Mouse (Mus musculus): ENCODE data around the gene Tfdp2.
"Not testable (repeated sequence)": the region's sequence is repeated elsewhere in the genome, so short reads cannot be mapped to it uniquely, and the experiment has no call there.

Tfdp2 gene

DNA sequence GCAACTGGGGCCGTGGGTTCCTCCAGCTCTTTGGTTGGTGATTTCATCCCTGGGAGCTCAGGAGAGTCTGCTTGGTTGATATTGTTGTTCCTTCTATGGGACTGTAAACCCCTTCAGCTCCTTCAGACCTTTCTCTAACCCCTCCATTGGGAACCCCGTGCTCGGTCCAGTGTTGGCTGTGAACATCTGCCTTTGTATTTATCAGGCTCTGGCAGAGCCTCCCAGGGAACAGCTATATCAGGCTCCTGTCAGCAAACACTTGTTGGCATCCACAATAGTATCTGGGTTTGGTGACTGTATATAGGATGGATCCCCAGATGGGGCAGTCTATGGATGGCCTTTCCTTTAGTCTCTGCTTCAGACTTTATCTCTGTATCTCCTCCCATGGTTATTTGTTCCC lies 116.0 kb downstream of the Tfdp2 start:
- no peak for DNase-seq

DNA sequence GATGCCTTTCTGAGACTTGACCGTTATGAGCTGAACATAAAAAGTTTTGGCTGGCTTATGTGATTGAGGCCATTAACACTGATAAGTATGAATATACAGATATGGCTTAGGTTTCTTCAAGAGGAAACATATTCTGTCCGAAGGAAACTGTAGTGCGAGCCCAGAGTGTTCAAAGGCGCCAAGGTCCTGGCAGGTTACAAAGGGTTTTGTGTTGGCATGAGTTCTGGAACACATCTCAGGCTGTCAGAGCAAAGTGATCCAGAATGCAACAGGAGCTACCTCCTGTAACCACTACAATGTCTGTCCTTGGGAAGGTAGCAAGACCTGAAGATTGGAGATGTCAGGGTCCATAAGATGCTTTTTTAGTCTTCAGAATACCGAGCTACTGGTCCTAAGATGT lies 123.3 kb downstream of the Tfdp2 start:
- no peak for DNase-seq

DNA sequence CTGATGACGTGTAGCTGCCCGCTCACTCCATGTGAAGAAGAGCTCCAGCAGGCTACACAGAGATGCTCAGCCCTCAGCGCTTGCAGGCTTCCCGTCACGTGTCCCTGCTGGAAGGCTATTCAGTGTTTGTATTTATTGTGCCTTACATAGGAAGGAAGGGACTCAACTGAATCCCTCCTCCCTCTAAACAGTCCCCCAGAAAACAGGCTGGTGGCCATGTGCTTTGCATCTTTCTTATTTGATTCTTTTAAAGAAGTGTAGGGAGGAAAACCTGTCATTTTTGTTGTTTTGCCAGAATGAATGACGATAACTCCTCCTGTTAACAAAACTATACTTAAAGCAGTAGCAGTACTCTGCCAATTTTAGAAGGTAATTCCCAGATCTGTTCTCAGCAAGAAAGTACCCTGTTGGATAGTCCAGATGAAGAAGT lies 124.5 kb downstream of the Tfdp2 start:
- no peak for DNase-seq

DNA sequence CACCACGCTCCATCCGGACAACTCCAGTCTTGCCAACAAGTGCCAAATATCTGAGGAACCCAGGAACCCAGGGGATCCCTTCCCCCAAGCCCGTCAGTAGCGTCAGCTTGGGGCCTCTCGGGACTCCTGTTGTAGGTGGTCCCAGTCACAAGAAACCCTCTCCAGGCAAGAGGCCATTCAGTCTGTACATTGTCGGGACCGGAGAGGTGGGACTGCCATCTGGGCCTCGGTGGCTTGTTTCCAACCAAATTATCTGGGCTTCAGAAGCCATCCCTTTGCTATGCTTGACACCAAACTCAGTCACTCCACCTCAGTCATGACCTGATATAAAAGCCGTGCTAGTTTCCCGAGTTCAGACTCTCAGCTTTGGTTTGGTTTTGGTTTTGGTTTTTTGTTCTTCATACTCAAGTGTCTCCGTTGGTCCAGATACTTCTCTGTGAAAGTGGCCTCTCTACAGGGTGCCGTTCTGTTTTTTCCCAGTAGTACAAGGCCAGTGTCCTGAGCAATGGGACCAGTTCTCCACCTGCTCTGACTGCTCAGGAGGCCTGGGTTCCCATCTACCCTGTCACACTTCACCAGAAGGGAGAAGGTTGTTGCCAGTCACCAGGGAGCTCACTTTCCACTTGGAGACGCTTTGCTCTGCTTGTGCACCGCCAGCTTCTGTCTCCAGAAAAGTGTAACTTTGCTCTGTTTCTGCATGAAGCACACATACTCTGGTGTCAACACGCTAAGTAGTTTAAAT lies 126.5 kb downstream of the Tfdp2 start:
- DNase-seq: no peak

DNA sequence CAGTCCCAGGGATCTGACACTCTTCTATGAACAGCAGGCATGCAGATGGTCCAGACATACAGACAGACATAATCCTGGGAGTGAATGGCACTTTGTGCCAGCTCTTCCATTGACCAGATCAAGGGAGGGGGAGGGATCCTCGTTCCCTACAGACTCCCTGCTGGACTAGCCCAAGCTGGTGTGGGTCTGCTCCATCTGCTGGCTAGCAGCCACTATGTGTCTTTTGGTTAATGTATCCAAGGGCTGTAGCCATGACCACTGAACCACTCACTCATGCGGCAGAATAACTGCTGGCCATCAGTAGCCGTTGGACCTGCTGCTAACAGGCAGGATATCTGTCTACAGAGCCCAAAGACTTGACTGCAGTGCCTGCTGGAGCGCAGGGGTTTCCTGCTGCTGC lies 128.4 kb downstream of the Tfdp2 start:
- DNase-seq: peak; percentile 59 to 74

DNA sequence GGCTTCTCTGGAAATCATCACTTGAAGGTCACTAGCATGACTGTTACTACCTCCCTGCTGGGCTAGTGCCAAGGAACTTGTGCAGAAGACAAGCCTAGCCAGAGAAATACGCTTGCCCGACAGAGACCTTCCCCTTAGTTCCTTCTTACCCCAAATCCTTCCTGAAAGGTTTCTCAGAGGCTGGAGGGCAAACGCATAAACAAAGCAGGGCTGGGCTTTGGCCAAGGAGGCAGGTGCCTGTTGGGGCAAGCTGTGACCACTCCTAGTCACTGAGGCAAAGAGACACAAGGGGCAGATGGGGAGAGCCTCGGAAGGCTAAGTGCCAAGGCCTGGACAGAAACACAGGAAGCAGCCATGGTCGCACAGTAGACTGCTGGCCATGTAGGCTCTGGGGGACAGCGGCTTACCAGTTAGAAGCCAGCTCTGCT lies 130.4 kb downstream of the Tfdp2 start:
- peak; percentile 37 to 60 for DNase-seq

DNA sequence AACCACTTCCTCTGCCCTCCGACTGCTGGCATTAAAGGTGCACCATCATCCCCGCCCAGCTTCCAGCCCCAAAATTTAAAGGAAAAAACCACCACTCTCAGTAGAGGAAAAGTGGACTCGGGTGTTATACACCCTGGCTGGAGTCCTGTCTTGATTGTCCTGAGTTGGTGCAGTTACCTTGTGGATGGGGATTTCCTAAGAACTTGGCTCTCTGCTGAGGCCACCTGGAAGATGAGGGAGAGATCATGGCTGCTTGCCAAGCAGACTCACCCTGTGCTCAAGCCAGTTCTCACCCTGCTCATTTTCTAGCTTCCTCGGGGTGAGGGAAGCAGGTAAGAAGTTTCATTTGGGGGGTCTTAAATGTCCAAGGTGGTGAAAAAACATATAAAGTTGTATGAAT lies 132.2 kb downstream of the Tfdp2 start:
- no peak for DNase-seq

DNA sequence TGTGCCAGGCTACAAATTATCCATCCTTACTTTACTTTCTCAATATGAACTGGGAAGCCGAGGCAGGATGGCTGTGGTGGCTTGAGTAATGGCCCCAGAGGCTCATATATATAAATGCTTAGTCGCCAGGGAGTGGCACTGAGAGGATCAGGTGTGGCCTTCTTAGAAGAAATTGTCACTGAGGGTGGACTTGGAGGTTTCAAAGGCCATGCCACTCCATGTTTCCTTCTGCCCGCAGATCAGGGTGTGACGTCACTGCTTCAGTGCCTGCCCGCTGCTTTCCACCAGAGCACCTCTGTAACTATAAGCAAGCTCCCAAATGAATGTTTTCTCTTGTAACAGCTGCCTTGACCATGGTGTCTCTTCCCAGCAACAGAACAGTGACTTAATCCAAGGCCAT lies 135.1 kb downstream of the Tfdp2 start:
- no peak for DNase-seq

DNA sequence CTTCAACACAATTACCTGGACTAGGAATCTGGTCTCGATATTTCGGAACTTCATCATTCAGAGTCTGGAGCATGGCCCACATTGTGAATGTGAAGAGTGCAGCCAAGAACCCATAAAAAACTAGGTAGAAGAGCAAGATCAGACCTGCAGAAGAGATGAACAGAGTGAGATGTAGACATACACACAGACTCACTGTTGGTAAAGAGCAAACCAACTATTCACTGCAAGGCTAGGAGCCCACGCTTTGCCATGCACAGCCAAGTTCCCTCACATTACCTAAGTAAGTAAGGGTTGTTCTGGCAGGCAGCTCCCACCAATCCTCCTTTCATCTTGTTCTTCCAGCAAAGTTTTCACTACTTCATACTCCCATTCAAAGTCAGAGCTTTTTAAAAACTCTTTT lies 149.7 kb downstream of the Tfdp2 start:
- DNase-seq: no peak

DNA sequence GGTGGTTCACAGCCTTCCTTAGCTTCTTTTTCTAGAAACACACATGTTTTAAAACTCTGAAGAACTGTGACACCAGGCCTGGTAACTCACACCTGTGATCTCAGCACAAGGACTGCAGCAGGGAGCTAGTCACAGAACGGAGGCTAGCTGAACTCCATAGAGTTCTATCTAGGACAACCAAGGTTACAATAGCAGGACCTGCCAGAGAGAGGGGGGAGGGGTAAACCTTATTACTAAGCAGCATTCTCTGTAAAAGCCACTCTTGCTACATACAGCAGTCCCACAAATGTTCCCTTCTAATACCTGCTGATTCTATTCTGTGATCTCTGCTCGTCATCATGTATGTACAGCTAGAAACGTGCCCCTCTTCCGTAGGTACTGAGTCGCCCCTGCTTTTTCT lies 152.8 kb downstream of the Tfdp2 start:
- no peak for DNase-seq

DNA sequence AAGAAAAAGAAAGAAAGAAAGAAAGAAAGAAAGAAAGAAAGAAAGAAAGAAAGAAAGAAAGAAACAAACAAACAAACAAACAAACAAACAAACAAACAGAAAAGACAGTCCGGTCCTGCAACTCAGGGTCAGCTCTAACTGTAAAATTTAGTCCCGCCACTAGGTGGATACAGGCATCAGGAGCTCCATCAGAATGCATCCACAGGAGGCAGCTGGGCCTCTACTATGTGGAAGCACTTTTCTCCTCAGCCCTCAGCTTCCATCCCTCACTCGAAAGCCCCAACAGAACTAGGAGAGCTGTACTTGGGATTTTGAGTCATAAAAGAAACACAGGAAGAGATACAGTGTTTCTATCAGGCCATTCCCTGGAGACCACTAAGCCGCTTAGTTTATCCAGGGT lies 153.9 kb downstream of the Tfdp2 start:
- peak; percentile 76 to 77 for DNase-seq

DNA sequence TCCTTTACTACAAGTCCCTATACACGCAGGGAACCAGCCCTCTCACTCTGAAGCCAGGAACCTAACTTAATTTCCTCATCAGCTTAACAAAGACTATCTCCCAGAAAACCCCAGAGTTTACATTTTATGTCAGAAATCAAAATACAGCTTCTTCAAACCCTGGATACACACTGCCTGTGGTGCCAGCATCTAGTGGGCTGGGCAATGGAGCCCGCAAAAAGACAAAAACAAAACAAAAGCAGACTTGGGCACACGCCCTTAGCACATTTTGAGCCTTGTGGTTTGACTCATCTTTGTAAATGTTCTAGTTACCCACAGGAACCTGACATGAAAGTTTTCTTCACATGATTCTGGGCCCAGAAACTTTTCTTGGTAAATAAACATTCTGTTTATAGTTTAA lies 154.4 kb downstream of the Tfdp2 start:
- no peak for DNase-seq

DNA sequence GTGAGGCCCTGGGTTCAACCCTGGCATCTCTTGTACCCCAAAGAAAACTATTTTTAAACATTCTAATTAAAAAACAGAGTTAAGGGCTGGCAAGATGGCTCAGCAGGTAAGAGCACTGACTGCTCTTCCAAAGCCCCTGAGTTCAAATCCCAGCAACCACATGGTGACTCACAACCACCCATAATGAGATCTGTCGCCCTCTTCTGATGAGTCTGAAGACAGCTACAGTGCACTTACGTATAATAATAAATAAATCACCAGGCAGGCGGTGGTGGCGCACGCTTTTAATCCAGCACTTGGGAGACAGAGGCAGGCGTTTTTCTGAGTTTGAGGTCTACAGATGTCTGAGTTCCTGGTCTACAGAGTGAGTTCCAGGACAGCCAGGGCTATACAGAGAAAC lies 155.7 kb downstream of the Tfdp2 start:
- not testable (repeated sequence) for DNase-seq

DNA sequence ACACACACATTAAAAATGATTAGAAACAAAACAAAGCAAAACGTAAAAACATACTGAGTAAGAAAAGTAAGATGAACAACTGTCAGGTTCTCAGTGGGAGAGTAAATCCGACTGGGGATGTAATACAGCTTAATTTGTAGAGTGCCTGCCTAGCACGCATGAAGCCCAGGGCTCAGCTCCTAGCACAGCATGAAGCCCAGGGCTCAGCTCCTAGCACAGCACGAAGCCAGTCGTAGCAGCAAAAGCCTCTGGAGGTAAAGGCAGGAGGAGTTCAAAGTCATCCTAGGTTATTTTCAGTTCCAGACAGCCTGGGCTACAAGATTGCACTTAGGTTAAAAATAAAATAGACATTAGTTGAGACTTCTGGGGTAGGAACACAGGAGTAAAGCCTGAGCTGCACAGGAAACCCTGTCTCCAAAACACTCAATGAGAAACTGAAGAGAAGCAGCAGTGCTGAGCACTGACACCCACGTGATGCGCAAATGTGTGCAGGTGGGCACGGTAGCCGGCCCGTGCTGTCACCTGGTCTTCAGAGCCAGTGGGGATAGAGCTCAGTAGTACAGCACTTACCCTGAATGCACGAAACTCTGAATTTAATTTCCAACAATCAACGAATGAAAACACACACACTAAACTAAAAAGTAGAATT lies 157.2 kb downstream of the Tfdp2 start:
- DNase-seq: no peak

DNA sequence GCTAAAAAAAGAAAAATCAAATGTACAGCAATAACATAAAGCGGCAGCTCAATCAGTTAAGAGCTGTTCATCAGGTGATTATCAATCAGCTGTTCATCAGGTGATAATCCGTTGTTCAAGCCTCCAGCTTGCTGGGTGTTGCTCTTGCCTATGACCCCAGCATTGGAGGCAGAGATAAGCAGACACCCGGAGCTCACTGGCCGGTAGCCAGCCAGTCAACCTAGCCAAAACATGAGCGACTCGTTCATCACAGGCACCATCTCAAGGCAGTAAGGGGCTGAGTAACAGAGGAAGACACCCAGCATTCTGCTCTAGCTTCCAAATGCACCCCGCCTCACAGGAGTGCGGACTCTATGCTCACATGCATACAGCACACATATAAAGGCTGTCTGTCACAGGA lies 157.7 kb downstream of the Tfdp2 start:
- DNase-seq: peak in 1 of 2 experiments; percentile 42

DNA sequence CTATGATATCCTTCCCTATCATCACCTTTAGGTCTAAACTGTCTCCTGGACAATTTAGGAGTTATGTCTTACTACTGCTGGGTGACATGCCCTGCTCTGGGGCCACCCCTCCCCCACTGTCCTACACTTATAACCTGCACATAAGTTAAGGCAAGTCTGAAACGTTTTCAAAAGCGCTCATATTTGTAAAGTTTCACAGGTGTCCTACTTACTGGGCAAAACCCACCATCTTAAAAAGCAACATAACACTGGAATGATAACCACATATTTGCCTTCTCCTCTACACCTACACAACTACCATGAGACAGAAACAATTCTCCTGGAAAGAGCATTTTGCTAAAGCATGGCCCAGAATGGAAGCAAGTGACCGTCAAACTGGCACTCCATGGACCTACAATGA lies 164.0 kb downstream of the Tfdp2 start:
- no peak for DNase-seq

DNA sequence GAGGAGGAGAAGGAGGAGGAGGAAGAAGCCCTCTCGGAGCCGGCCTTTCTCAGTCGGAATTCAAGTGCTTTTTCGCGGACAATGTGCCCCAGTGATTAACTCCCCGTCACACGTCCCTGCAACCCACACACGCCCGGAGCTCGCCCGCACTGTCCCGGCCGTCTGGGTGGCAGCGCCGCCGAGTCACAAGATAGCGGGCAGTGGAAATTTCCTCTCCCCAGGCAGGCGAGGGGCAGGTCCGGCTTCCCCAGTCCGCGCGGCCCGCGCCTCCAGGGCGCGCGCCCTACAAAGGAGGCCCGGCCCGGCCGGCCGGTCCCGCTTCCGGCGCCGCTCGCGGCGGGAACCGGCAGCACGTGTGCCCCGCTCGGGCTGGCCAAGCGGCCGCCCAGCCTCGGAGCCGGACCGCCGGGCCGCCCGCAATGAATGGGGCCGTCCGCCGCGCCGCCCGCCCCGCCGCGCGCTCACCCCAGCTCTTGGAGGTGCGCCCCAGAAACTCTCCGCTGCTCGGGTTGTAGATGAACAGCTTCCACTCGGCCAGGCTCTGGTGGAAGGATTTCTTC lies 167.6 kb downstream of the Tfdp2 start:
- peak; percentile 78 to 83 for DNase-seq

DNA sequence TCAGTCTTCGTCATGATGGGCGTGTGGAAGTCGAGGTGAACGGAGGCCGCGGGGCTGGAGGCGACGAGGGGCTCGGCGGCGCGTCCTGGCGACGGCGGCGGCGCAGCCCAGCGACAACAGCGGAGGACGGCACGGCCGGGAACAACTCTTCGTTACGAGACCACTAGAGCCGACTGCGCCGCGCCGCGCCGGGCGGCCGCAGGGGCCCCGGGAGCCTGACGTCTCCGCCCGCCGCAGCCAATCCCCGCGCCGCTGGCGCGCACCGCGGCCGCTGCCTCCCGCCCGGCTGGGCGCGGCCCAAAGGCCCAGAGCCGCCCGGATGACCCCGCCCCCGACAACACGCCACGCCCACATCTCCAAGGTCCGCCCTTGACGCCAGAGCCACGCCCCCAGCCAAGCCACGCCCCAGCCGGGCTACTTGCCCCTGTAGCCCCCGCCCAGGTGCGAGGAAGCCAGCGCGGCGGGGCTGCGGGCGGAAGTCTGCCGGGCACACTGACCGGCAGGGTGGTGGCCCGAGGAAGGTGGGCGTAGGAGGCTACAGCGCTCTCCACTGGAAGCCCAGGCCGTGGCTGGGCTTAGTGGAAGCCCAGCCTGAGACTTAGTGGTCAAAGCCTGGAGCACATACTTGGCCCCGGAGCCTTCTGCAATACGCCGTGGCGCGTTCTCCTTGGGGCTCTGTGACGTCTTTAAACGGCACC lies 168.2 kb downstream of the Tfdp2 start, which contains the start of gene Atp1b3:
Gene Atp1b3, minus strand, starts transcription at position 302 of the 698 bp plus-strand sequence.
- peak; percentile 98 to 100 for DNase-seq

DNA sequence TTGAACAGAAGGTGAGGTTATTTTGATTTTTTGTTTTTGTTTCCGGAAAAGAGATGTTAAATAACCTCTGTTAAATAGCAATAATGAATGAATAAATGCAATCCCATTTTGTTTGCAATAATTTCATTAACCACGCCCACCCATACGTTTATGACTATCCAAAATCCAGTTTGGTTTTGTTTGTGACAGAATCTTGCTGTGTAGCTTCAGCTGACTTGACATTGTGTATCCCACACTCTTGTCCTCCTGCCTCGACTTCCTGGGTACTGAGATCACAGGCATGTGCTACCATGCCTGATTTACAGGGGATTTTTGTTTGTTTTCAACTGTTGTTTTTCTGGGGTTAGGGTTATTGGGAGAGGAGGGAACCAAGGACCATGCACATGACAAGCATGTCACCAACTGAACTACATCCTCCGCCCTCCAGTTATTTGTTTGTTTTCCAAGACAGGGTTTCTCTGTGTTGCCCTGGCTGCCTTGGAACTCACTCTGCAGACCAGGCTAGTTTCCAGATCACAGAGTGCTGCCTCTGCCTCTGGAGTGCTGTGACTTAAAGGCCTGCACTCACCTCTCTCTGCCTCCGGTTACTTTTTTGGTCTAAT lies 169.3 kb downstream of the Tfdp2 start:
- DNase-seq: no peak

DNA sequence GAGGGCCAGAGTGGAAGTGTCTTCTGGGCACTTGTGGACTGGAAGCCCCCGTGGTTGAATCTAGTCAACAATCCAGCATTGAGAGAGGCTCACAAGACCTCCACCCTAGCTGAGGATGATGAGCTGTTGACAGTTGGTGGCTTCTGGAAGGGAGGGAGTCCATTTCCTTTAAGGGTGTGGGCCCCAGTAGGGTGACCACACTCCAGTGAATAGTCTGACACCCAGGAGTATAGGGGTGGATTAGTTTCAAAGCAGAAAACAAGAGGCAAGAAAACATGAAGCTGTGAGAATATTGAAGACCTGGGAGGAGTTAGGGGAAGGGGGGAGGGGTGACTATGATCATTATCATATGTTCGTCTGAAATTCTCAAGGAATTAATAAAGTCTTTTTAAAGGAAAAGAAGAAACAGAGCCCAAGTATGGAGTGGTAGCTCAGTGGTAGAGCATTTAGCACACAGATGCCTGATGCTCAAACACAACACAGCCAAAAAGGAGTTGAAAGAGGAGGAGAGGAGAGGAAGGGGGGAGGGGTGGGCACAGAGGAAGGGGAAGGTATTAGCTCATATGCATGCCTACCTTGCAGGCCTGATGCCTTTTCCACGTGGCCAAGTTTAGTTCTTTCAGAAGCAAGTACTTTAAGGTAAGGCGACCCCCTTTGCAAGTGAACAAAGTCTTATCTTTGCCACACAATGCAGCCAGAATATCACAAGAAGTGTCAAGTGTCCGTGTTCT lies 173.7 kb downstream of the Tfdp2 start:
- DNase-seq: no peak

DNA sequence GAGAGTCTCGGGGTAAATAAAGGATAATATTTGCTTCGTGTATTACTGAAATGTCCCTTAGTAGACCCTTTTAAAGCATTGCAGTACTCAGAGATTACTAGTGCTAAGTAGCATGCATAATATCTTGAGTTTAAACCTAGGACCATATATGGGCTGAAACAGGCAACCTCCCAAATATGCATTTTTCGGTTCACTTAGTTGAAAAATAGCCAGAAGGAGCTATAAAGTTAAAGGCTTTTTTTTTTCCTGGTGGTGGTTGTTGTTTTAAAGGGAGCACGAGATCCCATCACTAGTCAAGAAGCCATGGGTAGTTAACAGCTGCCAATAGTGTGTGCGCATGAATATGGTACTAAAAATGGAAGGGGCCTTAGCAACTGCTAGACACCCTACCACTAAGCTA lies 175.0 kb downstream of the Tfdp2 start:
- DNase-seq: no peak
